Mouse (Mus musculus) mammary gland, adult 2 months (tissue): ENCODE data around the gene Sod1. TPM values are rescaled to one million over a fixed set of nuclear protein-coding genes. Genes with fewer than 3 reads are reported as not detected.

Experiments
- polyA plus RNA-seq: library from polyadenylated mRNA; depleted of rRNA; stranded (reverse); fragments of >200 nt; gene quantifications from 2 replicates; pipeline ENCODE4 v1.2.3, GENCODE M21; 2012; ENCODE audit warnings: low replicate concordance; rRNA removed

The Sod1 gene
- 475 and 576 TPM in 2 replicates for polyA plus RNA-seq

GRCm38 (mm10) chr16:90220026-90220891 lies at the start of gene Sod1:
Gene Sod1 (plus strand): TSS chr16:90220754.

Other genes with a start within 250 kb of the Sod1 start
- 2.7 and 4.5 TPM in 2 replicates for gene Tiam1, start 77.0 kb upstream of the Sod1 start, polyA plus RNA-seq
- gene Scaf4, start 63.7 kb downstream of the Sod1 start, polyA plus RNA-seq, result 37.0 and 68.9 TPM in 2 replicates
- 0.72 and 0.81 TPM in 2 replicates for gene Hunk, start 165.3 kb downstream of the Sod1 start, polyA plus RNA-seq